ENCODE assay signal across 10 mouse cellular contexts in the genomic region with DNA sequence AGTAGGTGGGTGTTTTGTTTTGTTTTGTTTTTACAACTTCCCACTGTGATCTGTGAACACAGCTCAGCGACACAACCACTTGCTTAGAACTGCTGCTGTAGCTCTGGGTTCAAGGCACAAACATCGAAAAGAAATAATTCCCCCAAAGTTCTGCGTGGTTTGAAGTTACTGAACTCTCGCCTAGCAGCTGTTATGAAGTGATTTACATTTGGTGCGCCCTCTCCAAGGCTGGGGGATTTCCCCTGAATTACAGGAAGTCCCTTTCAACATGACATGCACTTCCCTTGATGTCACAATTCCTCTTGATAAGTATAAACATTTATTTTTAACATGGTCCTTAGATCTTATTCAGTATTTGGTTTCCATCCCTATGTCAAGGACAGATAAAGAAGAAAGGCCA.
DNase-seq lines count a peak whose midpoint lies in the region; ATAC-seq and TF ChIP-seq lines count a peak whose summit lies in the region.
"Had no signal": no experiment of that assay in that cellular context is flagged by ENCODE, and none has a peak within 500 bp of the region (broad histone marks: within the 10 kb centered on the region; RNA-seq: fewer than 3 reads in every experiment).

No protein-coding gene starts in this region.

- H3K4me1 ChIP-seq in kidney, adult 2 months (ENCODE audit: control insufficient read depth, insufficient read depth, low read length): no peaks in the 10 kb centered on the region
- no peaks in the 10 kb centered on the region for H3K4me1 ChIP-seq in kidney, embryonic 14.5 days (ENCODE audit: control insufficient read depth, insufficient read depth, low read length)
- no peaks in the 10 kb centered on the region for H3K4me1 ChIP-seq in hindbrain, postnatal 0 days (ENCODE audit: insufficient read depth, low read length)
- H3K4me1 ChIP-seq: liver, embryonic 13.5 days had no signal

- no peak overlapping the region for H3K4me2 ChIP-seq in kidney, embryonic 14.5 days (replicated peaks; ENCODE audit: low read depth, low read length)
- H3K4me2 ChIP-seq in hindbrain, postnatal 0 days (ENCODE audit: low read depth, low read length): no peak overlapping the region
- H3K4me2 ChIP-seq: liver, embryonic 13.5 days had no signal

- peak; percentile 69 for DNase-seq in kidney, adult 2 months
- DNase-seq in c-Kit-positive CD71-negative TER-119-negative erythroid progenitor cells, embryonic 14.5 days (ENCODE audit: low read depth): peak; percentile 25
- DNase-seq in kidney, postnatal 36 days: peak; percentile 34 to 54
- DNase-seq in spleen, adult 12 weeks (ENCODE audit: low spot score): peak; percentile 21
- no peak for DNase-seq in hindbrain, postnatal 0 days (ENCODE audit: low spot score)
- no peak for DNase-seq in testis, postnatal 10 days (ENCODE audit: low spot score)
- no peak for DNase-seq in cerebellum, adult 11-12 months
- DNase-seq: cerebellum, postnatal 36 days; liver, embryonic 13.5 days had no signal

- H3K9me3 ChIP-seq in kidney, embryonic 14.5 days (ENCODE audit: control insufficient read depth, low read length): no peaks in the 10 kb centered on the region
- H3K9me3 ChIP-seq in hindbrain, postnatal 0 days (ENCODE audit: low read length): no peaks in the 10 kb centered on the region
- H3K9me3 ChIP-seq: liver, embryonic 13.5 days had no signal

- no peak overlapping the region for H3K4me3 ChIP-seq in kidney, adult 2 months (ENCODE audit: insufficient read depth, low read depth, low read length)
- H3K4me3 ChIP-seq in kidney, embryonic 14.5 days (ENCODE audit: low read length): no peak overlapping the region
- no peak overlapping the region for H3K4me3 ChIP-seq in hindbrain, postnatal 0 days (ENCODE audit: low read length)
- H3K4me3 ChIP-seq: liver, embryonic 13.5 days had no signal

- peak overlapping the region; percentile 61; the same call in 1 of the 2 replicates for H3K27ac ChIP-seq in kidney, adult 2 months (ENCODE audit: insufficient read depth, low read depth, low read length)
- H3K27ac ChIP-seq in kidney, embryonic 14.5 days (ENCODE audit: low read depth, low read length): no peak overlapping the region
- no peak overlapping the region for H3K27ac ChIP-seq in hindbrain, postnatal 0 days
- H3K27ac ChIP-seq: liver, embryonic 13.5 days had no signal

- no peak for ATAC-seq in kidney, embryonic 14.5 days (ENCODE audit: low FRiP score, low TSS enrichment)
- ATAC-seq in hindbrain, postnatal 0 days: no peak

- H3K27me3 ChIP-seq in kidney, adult 2 months (replicated peaks; ENCODE audit: control insufficient read depth, insufficient read depth, low read length): no peaks in the 10 kb centered on the region
- H3K27me3 ChIP-seq in kidney, embryonic 14.5 days (ENCODE audit: control insufficient read depth, insufficient read depth, low read length): no peaks in the 10 kb centered on the region
- no peaks in the 10 kb centered on the region for H3K27me3 ChIP-seq in hindbrain, postnatal 0 days (ENCODE audit: insufficient read depth, low read length)
- H3K27me3 ChIP-seq: liver, embryonic 13.5 days had no signal

- no peak for TF ChIP-seq POLR2A in kidney, adult 2 months (IDR thresholded peaks at IDR 0.05; ENCODE audit: low read depth, low read length)

- H3K36me3 ChIP-seq in kidney, adult 2 months (ENCODE audit: control insufficient read depth, insufficient read depth, low read length): no peaks in the 10 kb centered on the region
- H3K36me3 ChIP-seq in kidney, embryonic 14.5 days (ENCODE audit: control insufficient read depth, insufficient read depth, low read length): no peaks in the 10 kb centered on the region
- no peaks in the 10 kb centered on the region for H3K36me3 ChIP-seq in hindbrain, postnatal 0 days (ENCODE audit: insufficient read depth, low read length)
- H3K36me3 ChIP-seq: liver, embryonic 13.5 days had no signal

- WGBS in kidney, adult 2 months: 42% methylated on average over 5 of the region's 5 CpGs
- WGBS in kidney, embryonic 14.5 days: 38% methylated on average over 5 of the region's 5 CpGs
- WGBS in hindbrain, postnatal 0 days: 68% methylated on average over 5 of the region's 5 CpGs

- H3K9ac ChIP-seq in kidney, embryonic 14.5 days (ENCODE audit: low read depth, low read length): no peak overlapping the region
- no peak overlapping the region for H3K9ac ChIP-seq in hindbrain, postnatal 0 days (replicated peaks; ENCODE audit: low read length)
- H3K9ac ChIP-seq: liver, embryonic 13.5 days had no signal

- TF ChIP-seq CTCF in kidney, adult 2 months (conservative IDR thresholded peaks at IDR 0.05; ENCODE audit: insufficient read depth, insufficient read length, low read depth, low read length): no peak
- no peak for TF ChIP-seq CTCF in hindbrain, postnatal 0 days (IDR thresholded peaks at IDR 0.05; ENCODE audit: low read depth)

Comparison
In these comparisons a context has a peak if more than half of its experiments do, and no peak if none do; other contexts are left out.
1. DNase-seq: peak in kidney, adult 2 months (single experiment), c-Kit-positive CD71-negative TER-119-negative erythroid progenitor cells, embryonic 14.5 days (single experiment), kidney, postnatal 36 days (2 of 2) and spleen, adult 12 weeks (single experiment); none in hindbrain, postnatal 0 days (single experiment), testis, postnatal 10 days (single experiment) and cerebellum, adult 11-12 months (single experiment).